Mouse (Mus musculus) heart, embryonic 16.5 days (tissue): ENCODE data around the gene Unc80. TPM values are rescaled to one million over a fixed set of nuclear protein-coding genes. Genes with fewer than 3 reads are reported as not detected.

Experiments used
- ATAC-seq: fragments of 200-750 bp; cut with Nextera tagmentation; replicated peaks from 2 replicates; pipeline ENCODE4 v1.8.0; 2017; ENCODE audit warnings: moderate number of reproducible peaks; ENCODE audit not compliant: insufficient read depth, low FRiP score; ENCODE audit errors: extremely low read depth
- H3K27ac ChIP-seq: fragments of 300-500 bp; sonication (generic); 2 replicates; pipeline ENCODE4 v1.5.1; 2014; ENCODE audit warnings: mild to moderate bottlenecking, low read length, control low read depth, moderate library complexity
- H3K27me3 ChIP-seq: fragments of 300-500 bp; sonication (generic); 2 replicates; pipeline ENCODE4 v1.6.1; 2014; ENCODE audit warnings: low read length, mixed read lengths; ENCODE audit not compliant: control insufficient read depth, insufficient read depth
- H3K36me3 ChIP-seq: fragments of 300-500 bp; sonication (generic); 2 replicates; pipeline ENCODE4 v1.6.1; 2014; ENCODE audit not compliant: control insufficient read depth, insufficient read depth
- H3K4me1 ChIP-seq: fragments of 300-500 bp; sonication (generic); 2 replicates; pipeline ENCODE4 v1.6.1; 2014; ENCODE audit warnings: low read length, mixed read lengths; ENCODE audit not compliant: control insufficient read depth, insufficient read depth
- H3K4me2 ChIP-seq: fragments of 300-500 bp; sonication (generic); 2 replicates; pipeline ENCODE4 v1.6.1; 2014; ENCODE audit warnings: low read depth, mild to moderate bottlenecking, control low read depth, low read length
- H3K4me3 ChIP-seq: fragments of 300-500 bp; sonication (generic); 2 replicates; pipeline ENCODE4 v1.5.1; 2014; ENCODE audit warnings: mild to moderate bottlenecking, control low read depth, low read length
- H3K9ac ChIP-seq: fragments of 300-500 bp; sonication (generic); 2 replicates; pipeline ENCODE4 v1.6.1; 2014; ENCODE audit warnings: low read length, control low read depth
- H3K9me3 ChIP-seq: fragments of 300-500 bp; sonication (generic); replicated peaks from 2 replicates; pipeline ENCODE4 v1.6.1; 2016; ENCODE audit warnings: low read length; ENCODE audit not compliant: control insufficient read depth
- WGBS: fragments of 180-500 bp; shearing (Covaris S2); extraction: QIAGEN DNeasy Blood & Tissue Kit; methylation state at CpG from one replicate; pipeline ENCODE4 v1.1.7; 2014; 5-methylcytosine and 5-hydroxymethylcytosine counted together
- polyA plus RNA-seq: library from polyadenylated mRNA; unstranded; fragments of >200 nt; fragmentation: Nextera tagmentation; extraction: Ambion mirVana; gene quantifications from 2 replicates; pipeline ENCODE4 v1.2.1, GENCODE M21; 2015

Gene Unc80
- polyA plus RNA-seq, 1 experiment from 2014 or later = 0.07 TPM

DNA sequence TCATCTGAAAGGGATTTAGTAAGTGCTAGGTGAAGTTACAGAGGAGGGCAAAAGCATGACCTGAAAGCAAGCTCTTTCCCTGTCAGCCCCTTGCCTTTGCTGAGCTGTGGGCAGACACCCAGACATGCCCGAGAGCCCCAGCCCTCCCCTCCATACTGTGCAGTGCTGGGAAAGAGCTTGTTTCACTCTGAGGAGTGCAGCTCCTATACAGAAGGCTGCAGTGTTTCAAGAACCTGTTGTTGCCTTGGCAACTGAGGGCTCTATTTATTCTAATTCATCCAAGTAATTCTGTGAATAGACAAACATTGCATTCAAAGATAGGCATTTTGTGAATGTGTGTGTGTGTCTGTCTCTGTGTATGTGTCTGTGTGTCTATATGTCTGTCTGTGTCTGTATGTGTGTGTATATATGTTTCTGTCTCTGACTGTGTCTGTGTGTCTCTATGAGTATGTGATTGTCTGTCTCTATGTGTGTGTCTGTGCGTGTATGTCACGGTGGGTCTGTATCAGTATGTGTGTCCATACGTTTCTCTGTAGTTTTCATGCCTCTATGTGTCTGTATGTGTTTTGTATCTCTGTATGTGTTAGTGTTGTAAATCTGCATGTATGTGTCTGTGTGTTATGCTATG is 187.1 kb downstream of the Unc80 start:
- WGBS = 51% methylated on average over 4 of the region's 4 CpGs
- Histone ChIP-seq H3K4me1 (no peaks in the 10 kb centered on the region), H3K9me3 (no peaks in the 10 kb centered on the region), H3K36me3 (no peaks in the 10 kb centered on the region), H3K4me2 (no peak overlapping the region), H3K27me3 (no peaks in the 10 kb centered on the region), H3K27ac (no peak overlapping the region), H3K9ac (no peak overlapping the region), H3K4me3 (no peak overlapping the region)
- ATAC-seq = no peak

- no peak overlapping the region for H3K4me3 ChIP-seq
- H3K4me1 ChIP-seq = no peaks in the 10 kb centered on the region
- no peak overlapping the region for H3K27ac ChIP-seq
- no peaks in the 10 kb centered on the region for H3K36me3 ChIP-seq
- no peaks in the 10 kb centered on the region for H3K9me3 ChIP-seq
- H3K9ac ChIP-seq = no peak overlapping the region
- no peak for ATAC-seq
- no peak overlapping the region for H3K4me2 ChIP-seq
- no peaks in the 10 kb centered on the region for H3K27me3 ChIP-seq
These were observed 187.6 kb downstream of the Unc80 start for GRCm38 (mm10) chr1:66655747-66656119.

DNA sequence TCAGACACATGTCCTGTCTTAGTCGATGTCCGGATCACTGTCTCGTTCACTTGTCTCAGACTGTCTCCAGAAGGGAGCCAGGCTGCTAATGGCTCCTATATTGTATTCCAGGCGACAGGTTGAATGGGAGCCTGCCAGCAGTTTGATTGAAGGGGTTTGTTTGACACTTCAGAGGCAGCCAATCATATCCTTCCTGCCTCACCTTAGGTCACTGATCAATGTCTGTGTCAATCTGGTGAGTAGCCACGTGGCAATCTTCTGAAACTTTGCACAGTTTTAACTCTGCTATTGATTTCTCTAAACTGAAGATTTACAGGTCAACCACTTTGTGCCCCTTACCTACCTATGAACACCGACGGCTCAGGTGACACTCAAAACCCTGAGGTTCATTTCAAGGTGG is 203.3 kb downstream of the Unc80 start:
- no peaks in the 10 kb centered on the region for H3K4me1 ChIP-seq
- 70% methylated on average over 7 of the region's 7 CpGs for WGBS
- H3K4me2 ChIP-seq = no peak overlapping the region
- H3K4me3 ChIP-seq = no peak overlapping the region
- ATAC-seq = no peak
- no peaks in the 10 kb centered on the region for H3K36me3 ChIP-seq
- H3K9me3 ChIP-seq = no peaks in the 10 kb centered on the region
- no peaks in the 10 kb centered on the region for H3K27me3 ChIP-seq
- H3K9ac ChIP-seq = no peak overlapping the region
- no peak overlapping the region for H3K27ac ChIP-seq

DNA sequence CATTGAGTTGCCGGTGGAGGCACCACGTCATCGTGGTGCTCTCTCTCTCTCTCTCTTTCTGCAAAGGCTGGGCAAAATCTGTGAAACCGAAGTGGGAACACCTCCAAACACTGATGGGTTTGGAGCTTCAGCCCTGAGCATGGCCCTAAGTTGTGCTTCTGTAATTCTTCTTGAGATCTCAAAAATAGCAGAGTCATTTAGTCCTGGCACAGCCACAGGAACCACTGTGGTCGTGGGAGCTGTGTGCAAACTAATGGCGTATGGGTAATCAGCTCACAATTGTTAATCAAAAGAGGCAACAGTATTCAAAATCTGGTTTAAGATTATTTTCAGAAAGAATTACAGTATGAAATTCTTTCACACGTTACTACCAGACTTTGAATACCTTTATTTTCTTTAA is 204.6 kb downstream of the Unc80 start:
- 80% methylated on average over 7 of the region's 7 CpGs for WGBS
- ATAC-seq = no peak
- H3K27me3 ChIP-seq = no peaks in the 10 kb centered on the region
- no peak overlapping the region for H3K4me2 ChIP-seq
- no peak overlapping the region for H3K27ac ChIP-seq
- no peaks in the 10 kb centered on the region for H3K9me3 ChIP-seq
- H3K9ac ChIP-seq = no peak overlapping the region
- no peaks in the 10 kb centered on the region for H3K4me1 ChIP-seq
- H3K36me3 ChIP-seq = no peaks in the 10 kb centered on the region
- no peak overlapping the region for H3K4me3 ChIP-seq

DNA sequence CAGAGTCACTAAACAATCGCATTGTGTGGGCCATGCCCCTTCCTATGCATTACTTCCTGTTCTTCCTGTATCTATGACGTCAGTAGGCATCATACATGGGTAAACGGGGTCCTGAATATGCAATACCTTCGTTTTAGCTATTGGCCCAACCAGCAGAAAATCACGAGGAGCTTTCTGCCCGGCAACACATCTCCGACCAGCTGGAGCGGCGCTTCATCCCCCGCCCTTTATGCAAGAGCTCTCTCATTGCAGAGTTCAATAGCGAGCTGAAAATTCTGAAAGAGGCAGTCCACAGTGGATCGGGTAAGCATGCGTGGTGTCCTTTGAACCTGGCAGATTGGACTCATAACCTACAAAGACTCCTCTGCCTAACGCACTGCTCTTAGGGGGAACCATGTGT is 209.8 kb downstream of the Unc80 start:
- no peaks in the 10 kb centered on the region for H3K36me3 ChIP-seq
- H3K9me3 ChIP-seq = no peaks in the 10 kb centered on the region
- H3K4me1 ChIP-seq = no peaks in the 10 kb centered on the region
- 79% methylated on average over 14 of the region's 14 CpGs for WGBS
- H3K4me3 ChIP-seq = no peak overlapping the region
- ATAC-seq = no peak
- no peaks in the 10 kb centered on the region for H3K27me3 ChIP-seq
- no peak overlapping the region for H3K27ac ChIP-seq
- no peak overlapping the region for H3K4me2 ChIP-seq
- H3K9ac ChIP-seq = no peak overlapping the region

- WGBS = 35% methylated on average over 2 of the region's 2 CpGs
- H3K4me1 ChIP-seq = no peaks in the 10 kb centered on the region
- H3K9ac ChIP-seq = no peak overlapping the region
- H3K9me3 ChIP-seq = no peaks in the 10 kb centered on the region
- H3K27ac ChIP-seq = no peak overlapping the region
- H3K4me2 ChIP-seq = no peak overlapping the region
- no peak overlapping the region for H3K4me3 ChIP-seq
- H3K36me3 ChIP-seq = no peaks in the 10 kb centered on the region
- no peak for ATAC-seq
- no peaks in the 10 kb centered on the region for H3K27me3 ChIP-seq
These were observed 210.5 kb downstream of the Unc80 start for GRCm38 (mm10) chr1:66678662-66679061.

- no peaks in the 10 kb centered on the region for H3K9me3 ChIP-seq
- no peak overlapping the region for H3K4me2 ChIP-seq
- H3K27me3 ChIP-seq = no peaks in the 10 kb centered on the region
- H3K36me3 ChIP-seq = no peaks in the 10 kb centered on the region
- H3K27ac ChIP-seq = no peak overlapping the region
- no peak for ATAC-seq
- WGBS = 75% methylated on average over 5 of the region's 5 CpGs
- H3K4me1 ChIP-seq = no peaks in the 10 kb centered on the region
- H3K4me3 ChIP-seq = no peak overlapping the region
- no peak overlapping the region for H3K9ac ChIP-seq
These were observed 214.8 kb downstream of the Unc80 start for GRCm38 (mm10) chr1:66682974-66683373.

GRCm38 (mm10) chr1:66691772-66692171 is 223.6 kb downstream of the Unc80 start:
- Histone ChIP-seq H3K4me1 (no peaks in the 10 kb centered on the region), H3K4me3 (no peak overlapping the region), H3K27me3 (no peaks in the 10 kb centered on the region), H3K4me2 (no peak overlapping the region), H3K27ac (no peak overlapping the region), H3K9me3 (no peaks in the 10 kb centered on the region), H3K36me3 (no peaks in the 10 kb centered on the region), H3K9ac (no peak overlapping the region)
- 62% methylated on average over 3 of the region's 3 CpGs for WGBS
- no peak for ATAC-seq

- H3K4me3 ChIP-seq = no peak overlapping the region
- WGBS = 68% methylated on average over 1 of the region's 1 CpGs
- no peaks in the 10 kb centered on the region for H3K4me1 ChIP-seq
- no peaks in the 10 kb centered on the region for H3K9me3 ChIP-seq
- ATAC-seq = no peak
- no peak overlapping the region for H3K4me2 ChIP-seq
- H3K9ac ChIP-seq = no peak overlapping the region
- H3K27ac ChIP-seq = no peak overlapping the region
- no peaks in the 10 kb centered on the region for H3K27me3 ChIP-seq
- H3K36me3 ChIP-seq = no peaks in the 10 kb centered on the region
These were observed 224.1 kb downstream of the Unc80 start for GRCm38 (mm10) chr1:66692308-66692707.
